Mouse (Mus musculus): Measurements from ENCODE around the gene Pmp22. TPM values are rescaled to one million over a fixed set of nuclear protein-coding genes. Genes with fewer than 3 reads are reported as not detected.

Gene Pmp22
- total and polyA plus RNA-seq, 2 experiments = 1.8 to 3.3 TPM

DNA sequence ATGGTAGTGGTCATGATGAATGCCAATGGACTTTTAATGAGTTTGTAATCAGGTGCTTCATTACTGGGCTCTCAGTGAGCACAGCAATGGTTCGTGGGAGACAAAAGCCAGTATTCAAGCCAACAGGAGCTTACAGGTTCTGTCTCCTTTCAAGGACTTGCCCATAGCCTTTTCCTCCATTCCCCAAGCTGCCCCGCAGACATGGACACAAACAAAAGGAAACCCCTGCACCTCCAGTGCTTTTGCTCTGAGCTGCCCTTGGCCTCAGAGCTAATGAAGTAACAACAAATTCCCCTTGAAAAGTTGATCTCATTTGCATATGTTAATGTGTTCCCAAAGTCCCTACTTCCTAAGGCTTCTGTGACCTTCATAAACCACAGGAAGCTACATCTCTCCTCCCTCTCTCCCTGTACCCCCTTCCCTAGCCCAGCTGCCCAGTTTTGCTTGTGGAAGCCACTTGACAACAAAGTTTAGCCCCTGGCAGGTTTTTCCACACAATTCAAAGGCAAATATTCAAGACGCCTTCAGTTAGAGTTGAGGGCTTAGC lies 73.3 kb downstream of the Pmp22 start:
- WGBS = 86% methylated on average over 3 of the region's 3 CpGs
- 0 out of 2 replicates have a peak, but pooled peaks cover 2% of the 10 kb centered on the region for H3K27me3 ChIP-seq (ENCODE audit: control insufficient read depth, insufficient read depth, low read length)
- no peaks in the 10 kb centered on the region for H3K4me1 ChIP-seq (ENCODE audit: control insufficient read depth, insufficient read depth, low read length)
- no peak overlapping the region for H3K4me3 ChIP-seq (ENCODE audit: insufficient read depth, low read depth, low read length)
- no peak overlapping the region for H3K27ac ChIP-seq (replicated peaks; ENCODE audit: insufficient read depth, low read depth, low read length)
- no peak for DNase-seq (ENCODE audit: extremely low read depth, low read depth, low spot score)
- no peaks in the 10 kb centered on the region for H3K79me2 ChIP-seq (ENCODE audit: control insufficient read depth, insufficient read depth, low read length)
- TF ChIP-seq POLR2A (IDR thresholded peaks at IDR 0.05; ENCODE audit: extremely low read depth, insufficient read depth, low read length) = no peak
- H3K9ac ChIP-seq (ENCODE audit: low read depth, low read length) = no peak overlapping the region
- no peaks in the 10 kb centered on the region for H3K36me3 ChIP-seq (ENCODE audit: control insufficient read depth, insufficient read depth, low read length)

Other genes with a start within 250 kb of the Pmp22 start
- 23.8 and 31.0 TPM in 2 replicates for gene Tvp23b, start 249.5 kb upstream of the Pmp22 start, total RNA-seq (2014; rRNA removed)
- 10.1 and 12.1 TPM in 2 replicates for gene Tvp23b, start 249.5 kb upstream of the Pmp22 start, polyA plus RNA-seq (2012; rRNA removed)
- not detected in 2 replicates for gene Cdrt4, start 177.8 kb upstream of the Pmp22 start, total RNA-seq (2014; rRNA removed)
- not detected in 2 replicates for gene Cdrt4, start 177.8 kb upstream of the Pmp22 start, polyA plus RNA-seq (2012; rRNA removed)
- not detected in 2 replicates for gene Tekt3, start 67.3 kb upstream of the Pmp22 start, total RNA-seq (2014; rRNA removed)
- gene Tekt3, start 67.3 kb upstream of the Pmp22 start, polyA plus RNA-seq (2012; rRNA removed) = not detected in 2 replicates